Mouse (Mus musculus) spleen, adult 2 months (tissue): Measurements from ENCODE around the gene Plet1.

Experiments
- CTCF ChIP-seq: fragments of 200-500 bp; IDR thresholded peaks from 2 replicates; pipeline ENCODE4 v1.5.1; 2011; ENCODE audit warnings: mild to moderate bottlenecking, inconsistent platforms; ENCODE audit not compliant: insufficient read depth, insufficient read length, insufficient replicate concordance; ENCODE audit errors: extremely low read depth
- POLR2A ChIP-seq: fragments of 200-500 bp; IDR thresholded peaks from 2 replicates; pipeline ENCODE4 v1.6.1; 2011; ENCODE audit warnings: low read depth, low read length, inconsistent platforms

- TF ChIP-seq CTCF (no peak), POLR2A (no peak)
Measured at GRCm38 (mm10) chr9:50540170-50540569, 45.8 kb downstream of the Plet1 start.
